Mouse (Mus musculus) heart, embryonic 10.5 days (tissue): ENCODE measurements at regions not wholly inside any gene's neighbourhood (a gene's known extent, or its start where the extent isn't known, plus 50 kb on each side); places are given as distances from the start of the nearest gene placed in this dataset.

Experiments used
- DNase-seq: peaks from one replicate; pipeline ENCODE4 v3.0.0-alpha.2; 2017; ENCODE audit warnings: low spot score
- H3K27ac ChIP-seq: fragments of 300-500 bp; sonication (generic); 2 replicates; pipeline ENCODE4 v1.5.1; 2016; ENCODE audit warnings: mild to moderate bottlenecking
- H3K27me3 ChIP-seq: fragments of 300-500 bp; sonication (generic); 2 replicates; pipeline ENCODE4 v1.6.1; 2016; ENCODE audit warnings: mild to moderate bottlenecking; ENCODE audit not compliant: poor library complexity, insufficient read depth, severe bottlenecking
- H3K36me3 ChIP-seq: fragments of 300-500 bp; sonication (generic); 2 replicates; pipeline ENCODE4 v1.6.1; 2016; ENCODE audit warnings: mild to moderate bottlenecking, moderate library complexity
- H3K4me1 ChIP-seq: fragments of 300-500 bp; sonication (generic); 2 replicates; pipeline ENCODE4 v1.6.1; 2016; ENCODE audit warnings: mild to moderate bottlenecking
- H3K4me3 ChIP-seq: fragments of 300-500 bp; sonication (generic); 2 replicates; pipeline ENCODE4 v1.5.1; 2016; ENCODE audit warnings: mild to moderate bottlenecking, moderate library complexity
- H3K9me3 ChIP-seq: fragments of 300-500 bp; sonication (generic); 2 replicates; pipeline ENCODE4 v1.6.1; 2016; ENCODE audit warnings: mild to moderate bottlenecking, moderate library complexity
- WGBS: fragments of 180-500 bp; shearing (Covaris S2); methylation state at CpG from one replicate; pipeline ENCODE4 v1.1.7; 2016; 5-methylcytosine and 5-hydroxymethylcytosine counted together

DNA sequence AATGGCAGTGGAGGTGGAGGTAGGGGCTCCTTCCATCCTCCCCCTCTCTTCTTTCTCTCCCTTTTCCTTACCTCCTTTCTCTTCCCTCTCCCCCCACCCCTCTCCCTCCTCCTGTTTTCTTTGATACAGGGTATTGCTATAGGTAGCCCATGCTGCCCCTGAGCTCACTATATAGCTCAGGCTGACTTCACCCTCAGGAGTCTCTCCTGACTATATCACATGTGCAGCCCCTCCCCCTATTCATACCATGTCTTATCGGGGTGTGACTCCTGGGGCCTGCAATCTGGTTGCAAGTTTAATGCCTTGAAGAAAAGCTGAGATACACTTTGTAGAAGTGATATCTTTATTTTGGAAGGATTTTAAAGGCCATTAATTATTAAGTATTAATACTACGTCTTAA is 126.4 kb upstream of the Tgfbr2 start:
- 82% methylated on average over 2 of the region's 2 CpGs for WGBS

DNA sequence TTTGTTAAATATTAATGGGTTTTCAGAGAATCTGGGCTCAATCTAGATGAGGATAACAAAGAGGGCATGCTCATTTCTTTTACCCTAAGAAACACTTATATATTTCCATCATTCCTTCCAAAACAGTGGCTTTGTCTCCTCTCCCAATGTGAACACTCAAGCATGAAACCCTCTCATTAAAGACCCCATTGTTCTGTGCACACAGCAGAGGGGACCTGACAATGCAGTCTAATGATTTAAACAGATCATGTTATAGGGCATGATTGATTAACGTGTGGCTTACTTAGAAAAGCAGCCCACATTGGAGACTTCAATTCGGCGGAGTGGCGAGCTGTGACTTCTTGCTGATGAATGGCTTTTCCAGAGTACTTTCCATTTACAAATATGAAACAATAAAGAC is 123.6 kb upstream of the Tgfbr2 start:
- no peaks in the 10 kb centered on the region for H3K9me3 ChIP-seq
- 88% methylated on average over 4 of the region's 4 CpGs for WGBS

More for the DNA sequence above, 126.4 kb upstream of the Tgfbr2 start:
- no peaks in the 10 kb centered on the region for H3K27me3 ChIP-seq
- no peaks in the 10 kb centered on the region for H3K4me1 ChIP-seq
- H3K36me3 ChIP-seq, result no peaks in the 10 kb centered on the region
- H3K27ac ChIP-seq, result no peak overlapping the region
- H3K4me3 ChIP-seq, result no peak overlapping the region
- no peaks in the 10 kb centered on the region for H3K9me3 ChIP-seq
- no peak for DNase-seq

DNA sequence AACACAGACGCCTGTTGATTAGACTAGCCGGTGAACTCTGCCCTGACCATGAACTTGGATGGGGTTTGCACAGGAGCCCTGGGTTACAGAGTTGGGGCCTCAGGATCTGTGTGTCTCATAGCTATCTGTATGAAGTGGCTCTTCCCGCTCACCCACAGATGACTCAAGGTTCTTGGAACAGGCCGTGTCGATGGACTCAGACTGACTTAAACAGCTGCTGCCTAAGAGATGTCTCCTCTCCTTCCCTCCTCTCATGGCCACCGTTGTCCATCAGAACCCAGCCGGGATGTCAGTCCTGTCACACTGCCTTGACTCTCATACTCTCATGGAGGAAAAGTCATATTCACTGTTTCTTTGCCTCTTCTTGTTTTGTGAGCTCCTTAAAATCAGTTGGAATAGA is 121.2 kb upstream of the Tgfbr2 start:
- Histone ChIP-seq H3K4me3 (no peak overlapping the region), H3K9me3 (no peaks in the 10 kb centered on the region), H3K36me3 (no peaks in the 10 kb centered on the region), H3K4me1 (peaks cover 18% of the 10 kb centered on the region), H3K27me3 (no peaks in the 10 kb centered on the region), H3K27ac (no peak overlapping the region)
- 84% methylated on average over 7 of the region's 7 CpGs for WGBS
- no peak for DNase-seq

More for the DNA sequence above, 123.6 kb upstream of the Tgfbr2 start:
- no peak overlapping the region for H3K27ac ChIP-seq
- H3K36me3 ChIP-seq, result no peaks in the 10 kb centered on the region
- DNase-seq, result no peak
- no peak overlapping the region for H3K4me3 ChIP-seq
- H3K4me1 ChIP-seq, result peaks cover 8% of the 10 kb centered on the region; the same call in 1 of the 2 replicates
- H3K27me3 ChIP-seq, result no peaks in the 10 kb centered on the region

DNA sequence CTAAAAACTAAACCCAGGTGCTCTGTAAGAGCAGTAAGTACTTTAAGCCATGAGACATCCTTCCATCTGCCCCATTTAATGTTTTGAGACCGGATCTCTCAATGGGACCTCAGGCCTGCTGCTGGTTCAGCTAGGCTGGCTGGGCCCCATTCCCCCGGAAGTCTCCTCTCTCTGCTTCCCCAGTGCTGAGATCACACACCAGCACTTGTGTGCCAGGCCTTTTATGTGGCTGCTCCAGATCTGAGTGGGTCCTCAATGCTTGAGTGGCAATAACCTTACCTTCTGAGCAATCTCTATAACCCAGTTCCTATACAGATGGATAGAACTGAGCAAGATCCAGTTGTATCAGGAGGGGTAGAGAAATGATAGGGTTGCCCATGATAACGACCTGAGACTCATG is 118.9 kb upstream of the Tgfbr2 start:
- Histone ChIP-seq H3K27ac (peak overlapping the region; percentile 62; the same call in 1 of the 2 replicates), H3K27me3 (no peaks in the 10 kb centered on the region), H3K9me3 (no peaks in the 10 kb centered on the region), H3K36me3 (no peaks in the 10 kb centered on the region), H3K4me3 (no peak overlapping the region), H3K4me1 (peaks cover 18% of the 10 kb centered on the region)
- WGBS, result 57% methylated on average over 3 of the region's 3 CpGs
- DNase-seq, result no peak

DNA sequence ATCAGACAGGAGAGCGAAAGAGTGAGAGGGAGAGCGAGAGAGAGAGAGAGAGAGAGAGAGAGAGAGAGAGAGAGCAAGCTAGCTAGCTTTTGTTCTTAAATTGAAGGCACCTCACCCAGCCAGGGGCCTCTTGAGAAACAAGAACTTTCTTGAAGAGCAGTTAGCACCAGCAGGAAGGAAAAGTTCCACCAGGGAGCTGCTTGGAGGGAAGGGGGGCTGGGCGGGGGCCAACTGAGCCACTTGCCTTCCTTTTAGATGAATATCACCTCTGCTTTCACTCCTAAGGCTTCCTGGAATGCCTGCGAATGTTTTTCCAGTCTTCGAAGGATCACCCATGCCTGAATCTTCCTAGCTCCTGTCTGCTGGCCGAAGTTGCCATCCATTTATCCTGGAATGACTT is 118.0 kb upstream of the Tgfbr2 start:
- no peaks in the 10 kb centered on the region for H3K9me3 ChIP-seq
- H3K4me1 ChIP-seq, result peaks cover 18% of the 10 kb centered on the region
- no peaks in the 10 kb centered on the region for H3K27me3 ChIP-seq
- no peaks in the 10 kb centered on the region for H3K36me3 ChIP-seq
- peak overlapping the region; percentile 16; the same call in 1 of the 2 replicates for H3K27ac ChIP-seq
- DNase-seq, result no peak
- WGBS, result 54% methylated on average over 6 of the region's 6 CpGs
- H3K4me3 ChIP-seq, result no peak overlapping the region

DNA sequence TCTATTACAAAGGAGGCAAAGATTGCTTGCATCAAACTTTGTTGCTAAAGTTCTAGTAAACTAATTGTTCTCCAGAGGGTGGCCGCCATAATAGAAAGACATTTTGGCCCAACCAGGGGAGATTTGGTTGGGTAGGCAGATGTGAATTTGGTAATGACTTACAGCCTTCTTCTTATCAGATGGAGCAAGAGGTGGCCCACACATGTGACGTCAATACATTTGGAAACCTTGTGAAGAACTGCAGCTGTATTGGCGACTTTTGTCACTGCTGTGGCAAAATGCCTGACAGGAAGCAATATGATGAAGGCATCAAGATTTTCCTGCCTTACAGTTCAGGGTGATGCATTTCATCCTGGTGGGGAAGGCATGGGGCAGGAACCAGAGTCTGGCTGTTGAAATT is 116.5 kb upstream of the Tgfbr2 start:
- 76% methylated on average over 3 of the region's 3 CpGs for WGBS
- Histone ChIP-seq H3K27ac (no peak overlapping the region), H3K9me3 (no peaks in the 10 kb centered on the region), H3K27me3 (no peaks in the 10 kb centered on the region), H3K4me3 (no peak overlapping the region), H3K4me1 (peaks cover 18% of the 10 kb centered on the region), H3K36me3 (no peaks in the 10 kb centered on the region)
- no peak for DNase-seq

DNA sequence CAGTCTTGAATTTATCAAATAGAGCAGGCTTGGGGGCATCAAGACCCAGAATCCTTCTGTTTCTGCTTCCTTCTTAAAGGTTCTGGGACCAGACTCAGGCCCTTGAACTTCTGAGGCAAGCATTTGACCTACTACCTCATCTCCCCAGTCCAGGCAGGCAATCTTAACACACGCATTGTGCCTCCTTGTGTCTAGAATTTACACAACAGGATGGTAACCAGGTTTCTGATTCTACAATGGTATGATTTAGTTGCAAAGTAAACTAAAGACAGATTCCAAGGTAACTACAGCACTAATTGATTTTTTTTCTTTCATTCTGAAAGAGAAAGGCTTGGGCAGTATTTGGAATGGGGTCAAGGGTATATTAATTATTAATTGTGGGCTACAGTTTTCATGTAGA is 115.7 kb upstream of the Tgfbr2 start:
- H3K27ac ChIP-seq, result no peak overlapping the region
- H3K27me3 ChIP-seq, result no peaks in the 10 kb centered on the region
- peaks cover 21% of the 10 kb centered on the region for H3K4me1 ChIP-seq
- 84% methylated on average over 1 of the region's 1 CpGs for WGBS
- DNase-seq, result no peak
- H3K9me3 ChIP-seq, result no peaks in the 10 kb centered on the region
- no peak overlapping the region for H3K4me3 ChIP-seq
- H3K36me3 ChIP-seq, result no peaks in the 10 kb centered on the region

DNA sequence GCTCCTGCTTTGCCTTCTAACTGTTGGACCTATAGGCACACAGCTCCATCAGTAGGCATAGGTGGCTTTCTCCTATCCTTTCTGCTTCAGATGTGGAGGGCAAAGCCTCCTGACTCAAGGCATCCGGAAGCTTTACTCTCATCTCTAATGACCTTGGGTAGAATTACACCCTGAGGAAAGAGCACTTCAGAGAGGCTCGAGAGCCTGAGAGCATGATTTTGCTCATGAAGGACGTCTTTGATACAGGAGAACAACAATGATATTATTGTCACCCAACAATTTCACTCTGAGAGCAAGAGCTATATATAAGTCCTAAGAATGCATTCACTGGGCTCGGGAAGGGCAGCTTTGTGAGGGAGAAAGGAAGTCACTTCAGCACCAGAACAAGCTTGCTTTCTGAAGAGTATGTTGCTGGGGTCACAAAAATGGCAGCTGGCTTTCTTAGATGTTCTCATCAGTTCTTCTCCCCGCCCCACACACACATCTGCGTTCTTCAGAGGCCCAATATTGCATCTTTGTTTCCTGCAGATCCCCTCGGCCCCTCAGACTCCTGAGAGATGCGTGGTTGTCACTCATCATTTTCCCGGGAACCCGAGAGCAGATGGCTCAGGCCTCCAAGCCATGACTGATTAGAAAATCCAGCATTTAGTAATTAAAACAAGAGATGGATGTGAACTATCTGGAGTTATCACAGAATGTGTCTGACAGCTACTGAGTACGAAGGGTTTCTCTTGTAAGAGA is 110.7 kb upstream of the Tgfbr2 start:
- Histone ChIP-seq H3K9me3 (no peaks in the 10 kb centered on the region), H3K36me3 (no peaks in the 10 kb centered on the region), H3K27ac (peak overlapping the region; percentile 36; the same call in 1 of the 2 replicates), H3K4me1 (peaks cover 8% of the 10 kb centered on the region; the same call in 1 of the 2 replicates), H3K4me3 (no peak overlapping the region), H3K27me3 (no peaks in the 10 kb centered on the region)
- no peak for DNase-seq
- WGBS, result 60% methylated on average over 11 of the region's 11 CpGs

DNA sequence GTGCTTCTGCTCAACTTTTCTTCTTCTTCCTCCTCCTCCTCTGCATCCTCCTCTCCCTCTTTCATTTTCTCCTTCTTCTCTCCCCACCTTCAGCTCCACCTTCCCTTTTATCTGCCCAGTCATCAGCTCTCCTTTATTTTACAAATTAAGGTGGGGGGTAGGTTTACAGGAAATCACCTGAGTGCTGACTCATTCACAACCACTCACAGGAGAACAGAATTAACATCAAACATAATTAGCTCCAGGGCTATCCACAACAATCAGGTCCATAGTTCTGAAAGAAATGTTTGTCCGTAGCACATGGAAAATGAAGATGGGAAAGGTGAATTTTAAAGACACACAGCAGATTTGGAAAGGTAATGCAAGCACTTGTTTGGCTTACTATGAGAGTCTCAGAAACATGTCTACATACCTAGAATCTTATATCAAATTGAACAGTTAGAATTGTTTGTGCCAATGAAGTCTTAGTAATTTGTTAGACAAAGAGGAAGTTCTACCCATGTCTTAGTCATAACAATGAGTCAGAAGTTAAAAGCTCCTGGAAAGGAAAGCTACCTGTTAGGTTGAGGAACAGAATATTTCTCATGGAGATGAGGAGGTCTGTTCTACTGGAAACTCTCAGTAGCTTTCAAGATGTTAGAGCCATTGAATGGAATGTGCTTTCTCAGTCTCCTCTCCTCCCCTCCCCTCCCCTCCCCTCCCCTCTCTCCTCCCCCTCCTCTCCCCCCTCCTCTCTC is 108.8 kb upstream of the Tgfbr2 start:
- Histone ChIP-seq H3K27ac (no peak overlapping the region), H3K4me1 (peaks cover 8% of the 10 kb centered on the region; the same call in 1 of the 2 replicates), H3K27me3 (no peaks in the 10 kb centered on the region), H3K9me3 (no peaks in the 10 kb centered on the region), H3K36me3 (no peaks in the 10 kb centered on the region), H3K4me3 (no peak overlapping the region)
- DNase-seq, result no peak
- WGBS, result 85% methylated on average over 1 of the region's 1 CpGs

DNA sequence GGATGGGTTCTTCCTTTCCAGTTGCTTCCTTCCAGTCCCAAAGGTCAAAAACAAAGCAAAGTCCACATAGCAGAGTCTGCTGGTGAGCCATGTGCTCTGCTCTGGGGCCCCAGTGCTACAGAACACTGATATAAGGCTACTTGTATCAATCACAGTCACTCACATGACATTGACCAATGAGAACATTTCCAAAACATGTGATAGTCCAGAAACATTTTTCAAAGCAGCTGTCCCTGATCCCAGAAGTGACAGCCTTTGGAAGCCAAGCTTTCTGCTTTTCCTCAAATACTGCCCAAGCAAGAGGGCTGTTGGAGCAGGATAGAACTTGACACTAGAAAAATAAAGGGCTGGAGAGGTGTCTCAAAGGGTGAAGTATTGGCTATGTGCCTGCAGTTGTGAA is 106.5 kb upstream of the Tgfbr2 start:
- H3K36me3 ChIP-seq, result no peaks in the 10 kb centered on the region
- H3K4me3 ChIP-seq, result no peak overlapping the region
- no peak overlapping the region for H3K27ac ChIP-seq
- DNase-seq, result no peak
- no peaks in the 10 kb centered on the region for H3K9me3 ChIP-seq
- peaks cover 8% of the 10 kb centered on the region; the same call in 1 of the 2 replicates for H3K4me1 ChIP-seq
- H3K27me3 ChIP-seq, result no peaks in the 10 kb centered on the region

DNA sequence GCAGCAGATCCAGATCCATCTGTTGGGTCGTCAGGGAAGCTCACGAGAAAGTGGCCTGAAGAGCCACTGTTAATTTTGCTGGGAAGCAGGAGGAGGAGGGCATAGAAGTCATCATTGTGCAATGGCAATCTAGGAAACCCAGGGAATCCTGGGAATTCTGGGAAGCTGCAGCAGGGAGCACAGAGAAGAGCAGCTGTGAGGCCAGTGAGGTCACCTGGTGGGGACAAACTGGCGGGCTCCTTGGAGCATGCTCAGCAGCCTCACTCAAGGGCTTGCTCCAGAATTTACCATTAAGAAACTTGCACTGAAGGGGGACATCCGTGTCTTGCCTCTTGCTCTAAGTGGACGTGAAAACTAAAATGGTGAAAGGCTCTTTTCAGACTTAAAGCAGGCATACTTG is 105.0 kb upstream of the Tgfbr2 start:
- no peaks in the 10 kb centered on the region for H3K9me3 ChIP-seq
- H3K36me3 ChIP-seq, result no peaks in the 10 kb centered on the region
- no peak overlapping the region for H3K4me3 ChIP-seq
- no peak overlapping the region for H3K27ac ChIP-seq
- DNase-seq, result no peak
- no peaks in the 10 kb centered on the region for H3K4me1 ChIP-seq
- WGBS, result 89% methylated on average over 5 of the region's 5 CpGs
- no peaks in the 10 kb centered on the region for H3K27me3 ChIP-seq

DNA sequence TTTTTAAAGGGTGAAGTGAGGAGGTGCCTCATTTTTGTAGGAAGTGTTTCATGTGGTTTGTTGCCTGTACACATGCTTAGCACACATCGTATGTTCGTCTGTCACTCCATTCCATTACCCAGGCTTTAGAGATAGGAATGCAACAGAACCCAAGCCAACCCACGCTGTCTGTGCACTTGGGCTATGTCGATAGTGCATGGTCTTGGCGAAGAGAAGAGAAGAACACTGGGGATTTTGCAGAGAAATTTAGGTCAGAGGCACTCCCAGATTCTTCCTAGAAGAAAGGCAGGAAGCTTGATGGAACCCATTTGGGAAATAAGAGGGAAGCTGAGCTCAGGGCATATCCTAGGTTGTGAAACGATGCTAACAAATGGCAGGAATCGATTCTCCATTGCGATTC is 103.7 kb upstream of the Tgfbr2 start:
- WGBS, result 84% methylated on average over 8 of the region's 8 CpGs
- Histone ChIP-seq H3K4me1 (no peaks in the 10 kb centered on the region), H3K36me3 (no peaks in the 10 kb centered on the region), H3K27me3 (no peaks in the 10 kb centered on the region), H3K9me3 (no peaks in the 10 kb centered on the region), H3K4me3 (no peak overlapping the region), H3K27ac (no peak overlapping the region)
- DNase-seq, result no peak

DNA sequence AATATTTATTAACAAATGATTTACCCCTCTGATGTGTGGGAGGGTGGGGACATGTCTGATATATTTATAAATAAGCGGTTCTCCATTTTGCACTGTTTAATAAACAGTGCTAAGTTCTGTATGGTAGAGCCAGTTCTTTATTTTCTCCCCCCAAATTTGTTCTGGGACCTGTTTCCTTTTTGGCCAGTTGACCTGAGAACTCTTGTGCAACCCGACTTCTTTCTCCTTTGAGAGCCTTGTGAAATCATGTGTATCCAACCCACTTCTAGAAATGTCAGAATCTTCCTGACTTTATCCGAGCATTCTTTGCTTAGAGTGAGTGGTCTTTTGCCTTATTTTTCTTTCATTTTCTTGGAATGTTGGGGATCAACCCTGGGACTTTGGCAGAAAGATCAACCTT is 102.6 kb upstream of the Tgfbr2 start:
- no peaks in the 10 kb centered on the region for H3K27me3 ChIP-seq
- H3K27ac ChIP-seq, result no peak overlapping the region
- 82% methylated on average over 3 of the region's 3 CpGs for WGBS
- no peaks in the 10 kb centered on the region for H3K9me3 ChIP-seq
- H3K4me3 ChIP-seq, result no peak overlapping the region
- no peak for DNase-seq
- H3K4me1 ChIP-seq, result no peaks in the 10 kb centered on the region
- no peaks in the 10 kb centered on the region for H3K36me3 ChIP-seq
